Comparison of ENCODE assay signal across 9 mouse cellular contexts in genomic region chr12:99644966-99645365, GRCm38 (mm10).
A peak's percentile ranks its signal among the peaks of the same experiment; 100 is the strongest.
DNase-seq lines count a peak whose midpoint lies in the region; ATAC-seq and TF ChIP-seq lines count a peak whose summit lies in the region.
"Had no signal": no experiment of that assay in that cellular context is flagged by ENCODE, and none has a peak within 500 bp of the region (broad histone marks: within the 10 kb centered on the region; RNA-seq: fewer than 3 reads in every experiment).

No protein-coding gene starts in this region.

- H3K4me1 ChIP-seq in embryonic facial prominence, embryonic 11.5 days (ENCODE audit: control insufficient read depth, insufficient read depth, low read length) = no peaks in the 10 kb centered on the region
- peaks cover 28% of the 10 kb centered on the region for H3K4me1 ChIP-seq in embryonic facial prominence, embryonic 10.5 days
- H3K4me1 ChIP-seq in lung, embryonic 16.5 days (replicated peaks; ENCODE audit: control insufficient read depth, insufficient read depth, low read length) = no peaks in the 10 kb centered on the region; the same call in 1 of the 2 replicates
- H3K4me1 ChIP-seq in limb, embryonic 14.5 days (ENCODE audit: control insufficient read depth, insufficient read depth, low read length) = peaks cover 15% of the 10 kb centered on the region
- no peaks in the 10 kb centered on the region for H3K4me1 ChIP-seq in stomach, embryonic 14.5 days (ENCODE audit: control insufficient read depth, insufficient read depth, low read length)

- H3K9me3 ChIP-seq in embryonic facial prominence, embryonic 11.5 days (replicated peaks; ENCODE audit: control insufficient read depth, low read length) = peaks cover 6% of the 10 kb centered on the region
- H3K9me3 ChIP-seq in embryonic facial prominence, embryonic 10.5 days = peaks cover 43% of the 10 kb centered on the region
- H3K9me3 ChIP-seq in lung, embryonic 16.5 days (ENCODE audit: control insufficient read depth, low read length) = peaks cover 17% of the 10 kb centered on the region
- peaks cover 19% of the 10 kb centered on the region for H3K9me3 ChIP-seq in limb, embryonic 14.5 days (ENCODE audit: control insufficient read depth, low read length)
- H3K9me3 ChIP-seq in stomach, embryonic 14.5 days (ENCODE audit: control insufficient read depth, low read depth, low read length) = peaks cover 13% of the 10 kb centered on the region; the same call in 1 of the 2 replicates

- H3K4me2 ChIP-seq in embryonic facial prominence, embryonic 11.5 days (ENCODE audit: low read depth, low read length) = no peak overlapping the region
- no peak overlapping the region for H3K4me2 ChIP-seq in lung, embryonic 16.5 days (ENCODE audit: low read depth, low read length)
- H3K4me2 ChIP-seq in limb, embryonic 14.5 days (replicated peaks; ENCODE audit: low read depth, low read length, severe bottlenecking) = no peak overlapping the region
- H3K4me2 ChIP-seq in stomach, embryonic 14.5 days (replicated peaks; ENCODE audit: low read depth, low read length) = no peak overlapping the region

- 97% methylated on average over 37 of the region's 37 CpGs for WGBS in embryonic facial prominence, embryonic 11.5 days
- WGBS in embryonic facial prominence, embryonic 10.5 days = 93% methylated on average over 37 of the region's 37 CpGs
- 92% methylated on average over 37 of the region's 37 CpGs for WGBS in lung, embryonic 16.5 days
- WGBS in limb, embryonic 14.5 days = 91% methylated on average over 37 of the region's 37 CpGs
- 85% methylated on average over 37 of the region's 37 CpGs for WGBS in stomach, embryonic 14.5 days

- DNase-seq in embryonic facial prominence, embryonic 11.5 days (ENCODE audit: low spot score) = no peak
- DNase-seq in embryonic facial prominence, embryonic 10.5 days (ENCODE audit: low spot score) = no peak
- DNase-seq in lung, postnatal 25 days (ENCODE audit: low spot score) = no peak
- DNase-seq in limb, embryonic 14.5 days (ENCODE audit: low spot score) = no peak
- DNase-seq in layer of hippocampus, postnatal 10 days (ENCODE audit: low spot score in 2 of 2) = no peak
- no peak for DNase-seq in spleen, adult 18-20 months

- H3K36me3 ChIP-seq in embryonic facial prominence, embryonic 11.5 days (replicated peaks; ENCODE audit: control insufficient read depth, insufficient read depth, low read depth, low read length) = no peaks in the 10 kb centered on the region
- peaks cover 8% of the 10 kb centered on the region; the same call in 1 of the 2 replicates for H3K36me3 ChIP-seq in embryonic facial prominence, embryonic 10.5 days (replicated peaks)
- no peaks in the 10 kb centered on the region for H3K36me3 ChIP-seq in lung, embryonic 16.5 days (ENCODE audit: control insufficient read depth, insufficient read depth, low read length)
- no peaks in the 10 kb centered on the region for H3K36me3 ChIP-seq in limb, embryonic 14.5 days (ENCODE audit: control insufficient read depth, insufficient read depth, low read length)
- H3K36me3 ChIP-seq in stomach, embryonic 14.5 days (ENCODE audit: control insufficient read depth, insufficient read depth, low read length) = no peaks in the 10 kb centered on the region

- H3K4me3 ChIP-seq in embryonic facial prominence, embryonic 11.5 days (ENCODE audit: low read depth, low read length) = no peak overlapping the region
- no peak overlapping the region for H3K4me3 ChIP-seq in embryonic facial prominence, embryonic 10.5 days
- H3K4me3 ChIP-seq in lung, embryonic 16.5 days (ENCODE audit: low read length) = no peak overlapping the region
- H3K4me3 ChIP-seq in limb, embryonic 14.5 days (replicated peaks; ENCODE audit: low read length) = no peak overlapping the region
- no peak overlapping the region for H3K4me3 ChIP-seq in stomach, embryonic 14.5 days (ENCODE audit: low read depth, low read length)

- H3K27ac ChIP-seq in embryonic facial prominence, embryonic 11.5 days (replicated peaks; ENCODE audit: low read depth, low read length) = no peak overlapping the region
- H3K27ac ChIP-seq in embryonic facial prominence, embryonic 10.5 days (replicated peaks) = no peak overlapping the region
- no peak overlapping the region for H3K27ac ChIP-seq in lung, embryonic 16.5 days (ENCODE audit: low read length)
- no peak overlapping the region for H3K27ac ChIP-seq in limb, embryonic 14.5 days (replicated peaks; ENCODE audit: low read depth, low read length)
- H3K27ac ChIP-seq in stomach, embryonic 14.5 days (ENCODE audit: low read length) = no peak overlapping the region

- TF ChIP-seq POLR2A in limb, embryonic 14.5 days (IDR thresholded peaks at IDR 0.05; ENCODE audit: borderline replicate concordance, extremely low read depth, insufficient read depth, insufficient read length) = no peak

- no peak overlapping the region for H3K9ac ChIP-seq in embryonic facial prominence, embryonic 11.5 days (replicated peaks; ENCODE audit: low read length)
- no peak overlapping the region for H3K9ac ChIP-seq in lung, embryonic 16.5 days (ENCODE audit: low read length)
- H3K9ac ChIP-seq in limb, embryonic 14.5 days (ENCODE audit: low read depth, low read length, severe bottlenecking) = no peak overlapping the region
- no peak overlapping the region for H3K9ac ChIP-seq in stomach, embryonic 14.5 days (replicated peaks; ENCODE audit: low read depth, low read length)

- ATAC-seq in embryonic facial prominence, embryonic 11.5 days (replicated peaks; ENCODE audit: insufficient number of reproducible peaks, low FRiP score, low TSS enrichment, low read depth) = peak; percentile 95
- peak; percentile 96 for ATAC-seq in lung, embryonic 16.5 days (ENCODE audit: low read depth)
- peak; percentile 90 for ATAC-seq in limb, embryonic 14.5 days (ENCODE audit: low FRiP score, low read depth)
- ATAC-seq in stomach, embryonic 14.5 days (ENCODE audit: insufficient number of reproducible peaks, insufficient read depth, low FRiP score, low read depth) = peak; percentile 92
- ATAC-seq: activated CD4-positive, CD25-positive, alpha-beta regulatory T cell, adult 4 months had no signal

- no peaks in the 10 kb centered on the region for H3K27me3 ChIP-seq in embryonic facial prominence, embryonic 11.5 days (ENCODE audit: control insufficient read depth, insufficient read depth, low read length)
- peaks cover 6% of the 10 kb centered on the region for H3K27me3 ChIP-seq in embryonic facial prominence, embryonic 10.5 days (replicated peaks; ENCODE audit: low read depth, poor library complexity, severe bottlenecking)
- no peaks in the 10 kb centered on the region for H3K27me3 ChIP-seq in lung, embryonic 16.5 days (ENCODE audit: control insufficient read depth, insufficient read depth, low read depth, low read length)
- no peaks in the 10 kb centered on the region for H3K27me3 ChIP-seq in limb, embryonic 14.5 days (ENCODE audit: control insufficient read depth, insufficient read depth, low read length)
- no peaks in the 10 kb centered on the region for H3K27me3 ChIP-seq in stomach, embryonic 14.5 days (ENCODE audit: control insufficient read depth, insufficient read depth, low read length)
